Comparison of ENCODE assay signal across 10 mouse cellular contexts in the genomic region with DNA sequence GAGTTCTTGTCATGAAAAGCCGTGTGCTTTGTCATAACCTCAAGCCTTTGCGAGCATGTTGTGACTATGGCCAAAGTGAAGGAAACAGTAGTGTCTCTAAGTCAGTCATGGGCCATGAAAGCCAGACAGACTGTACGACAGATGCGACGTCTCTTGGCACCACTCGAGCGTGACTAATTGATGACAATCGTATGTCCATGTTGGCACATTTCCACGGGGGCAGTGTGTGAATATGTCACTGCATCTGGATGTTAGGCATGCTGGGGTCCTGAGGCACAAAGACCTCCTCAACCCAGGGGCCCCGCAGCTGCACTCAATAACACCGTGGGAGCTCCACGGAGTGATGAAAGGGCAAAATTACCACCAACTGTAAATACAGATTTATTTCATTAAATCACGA.
DNase-seq lines count a peak whose midpoint lies in the region; ATAC-seq lines count a peak whose summit lies in the region.
"Had no signal": no experiment of that assay in that cellular context is flagged by ENCODE, and none has a peak within 500 bp of the region (broad histone marks: within the 10 kb centered on the region; RNA-seq: fewer than 3 reads in every experiment).

No protein-coding gene starts in this region.

- H3K9me3 ChIP-seq in kidney, embryonic 14.5 days (ENCODE audit: control insufficient read depth, low read length), result no peaks in the 10 kb centered on the region
- H3K9me3 ChIP-seq in hindbrain, embryonic 11.5 days (ENCODE audit: control insufficient read depth, low read length), result no peaks in the 10 kb centered on the region
- H3K9me3 ChIP-seq in intestine, embryonic 16.5 days (ENCODE audit: control insufficient read depth, low read length), result no peaks in the 10 kb centered on the region

- H3K4me3 ChIP-seq in kidney, embryonic 14.5 days (ENCODE audit: low read length), result no peak overlapping the region
- no peak overlapping the region for H3K4me3 ChIP-seq in hindbrain, embryonic 11.5 days (ENCODE audit: low read depth, low read length)
- no peak overlapping the region for H3K4me3 ChIP-seq in intestine, embryonic 16.5 days (ENCODE audit: low read length)

- H3K27ac ChIP-seq in kidney, embryonic 14.5 days (ENCODE audit: low read depth, low read length), result no peak overlapping the region
- no peak overlapping the region for H3K27ac ChIP-seq in hindbrain, embryonic 11.5 days (ENCODE audit: low read depth, low read length)
- H3K27ac ChIP-seq in intestine, embryonic 16.5 days (ENCODE audit: low read length), result no peak overlapping the region
- H3K27ac ChIP-seq: stomach, postnatal 0 days had no signal

- peaks cover 21% of the 10 kb centered on the region for H3K36me3 ChIP-seq in kidney, embryonic 14.5 days (ENCODE audit: control insufficient read depth, insufficient read depth, low read length)
- H3K36me3 ChIP-seq in hindbrain, embryonic 11.5 days (ENCODE audit: control insufficient read depth, insufficient read depth, low read length), result no peaks in the 10 kb centered on the region
- peaks cover 4% of the 10 kb centered on the region; the same call in 1 of the 2 replicates for H3K36me3 ChIP-seq in intestine, embryonic 16.5 days (ENCODE audit: control insufficient read depth, insufficient read depth, low read length)

- 48% methylated on average over 13 of the region's 13 CpGs for WGBS in kidney, embryonic 14.5 days
- 53% methylated on average over 13 of the region's 13 CpGs for WGBS in hindbrain, embryonic 11.5 days
- 69% methylated on average over 13 of the region's 13 CpGs for WGBS in intestine, embryonic 16.5 days

- no peaks in the 10 kb centered on the region for H3K27me3 ChIP-seq in kidney, embryonic 14.5 days (ENCODE audit: control insufficient read depth, insufficient read depth, low read length)
- no peaks in the 10 kb centered on the region for H3K27me3 ChIP-seq in hindbrain, embryonic 11.5 days (ENCODE audit: control insufficient read depth, insufficient read depth, low read length)
- H3K27me3 ChIP-seq in intestine, embryonic 16.5 days (replicated peaks; ENCODE audit: control insufficient read depth, insufficient read depth, low read length), result no peaks in the 10 kb centered on the region

- no peak overlapping the region for H3K4me2 ChIP-seq in kidney, embryonic 14.5 days (replicated peaks; ENCODE audit: low read depth, low read length)
- H3K4me2 ChIP-seq in hindbrain, embryonic 11.5 days (replicated peaks; ENCODE audit: low read depth, low read length), result no peak overlapping the region
- no peak overlapping the region for H3K4me2 ChIP-seq in intestine, embryonic 16.5 days (ENCODE audit: low read depth, low read length)
- H3K4me2 ChIP-seq: liver, embryonic 11.5 days had no signal

- DNase-seq in kidney, adult 11 months, result no peak
- DNase-seq in embryo, embryonic 11 days, result peak; percentile 28
- peak; percentile 31 for DNase-seq in hindbrain, embryonic 11.5 days (ENCODE audit: low spot score)
- DNase-seq in lung, postnatal 10 days, result peak; percentile 55
- no peak for DNase-seq in gastrocnemius, postnatal 14 days
- no peak for DNase-seq in frontal cortex, postnatal 25 days (ENCODE audit: low spot score in 2 of 2)

- intact Hi-C loops in gastrocnemius, postnatal 14 days (cut with DNase I; ENCODE audit: low total_unique reads), result no loop called here

- peak; percentile 92 for ATAC-seq in kidney, embryonic 14.5 days (ENCODE audit: low FRiP score, low TSS enrichment)
- peak; percentile 78 for ATAC-seq in hindbrain, embryonic 11.5 days (ENCODE audit: low FRiP score)
- no peak for ATAC-seq in intestine, embryonic 16.5 days

- H3K4me1 ChIP-seq in kidney, embryonic 14.5 days (ENCODE audit: control insufficient read depth, insufficient read depth, low read length), result no peaks in the 10 kb centered on the region
- no peaks in the 10 kb centered on the region for H3K4me1 ChIP-seq in hindbrain, embryonic 11.5 days (replicated peaks; ENCODE audit: control insufficient read depth, insufficient read depth, low read length)
- no peaks in the 10 kb centered on the region for H3K4me1 ChIP-seq in intestine, embryonic 16.5 days (ENCODE audit: control insufficient read depth, insufficient read depth, low read length)

- no peak overlapping the region for H3K9ac ChIP-seq in kidney, embryonic 14.5 days (ENCODE audit: low read depth, low read length)
- no peak overlapping the region for H3K9ac ChIP-seq in hindbrain, embryonic 11.5 days (ENCODE audit: low read depth, low read length)
- no peak overlapping the region for H3K9ac ChIP-seq in intestine, embryonic 16.5 days (ENCODE audit: low read depth, low read length)

Comparison
In these comparisons a context has a peak if more than half of its experiments do, and no peak if none do; other contexts are left out.
1. DNase-seq: peak in embryo, embryonic 11 days (single experiment), hindbrain, embryonic 11.5 days (single experiment) and lung, postnatal 10 days (single experiment); none in kidney, adult 11 months (single experiment), gastrocnemius, postnatal 14 days (single experiment) and frontal cortex, postnatal 25 days (0 of 2).